Mouse (Mus musculus) heart, postnatal 10 days (tissue): ENCODE data around the gene Gm20696. TPM values are rescaled to one million over a fixed set of nuclear protein-coding genes. Genes with fewer than 3 reads are reported as not detected.

Experiments
- DNase-seq, 2 experiments: peaks; one replicate each; pipeline ENCODE4 v3.0.0; 2021
- intact Hi-C: fragments of 180-260 bp; cut with DNase I; formaldehyde crosslinking; loops from one replicate; pipeline ENCODE4 v1.15.1; 2025
- total RNA-seq, 2 experiments: library from RNA; stranded (reverse); gene quantifications; 2 replicates each; pipeline ENCODE4 v1.2.3; 2021

Gene Gm20696
- total RNA-seq, 2 experiments from 2014 or later = 2.4 to 2.5 TPM

GRCm38 (mm10) chr6:99523109-99523632 lies 143.4 kb downstream of the Gm20696 start:
- intact Hi-C loops = loop anchor here (5.0 kb wide), 7 partner anchors 79 to 566 kb away; no protein-coding TSS in a partner anchor
- DNase-seq = peak; percentile 86 to 88

GRCm38 (mm10) chr6:99522359-99523108 lies 144.1 kb downstream of the Gm20696 start, which contains the start of gene Foxp1:
TSS of gene Foxp1 (minus strand) at chr6:99522721.
- peak; percentile 86 to 88 for DNase-seq
- intact Hi-C loops = loop anchor here (5.0 kb wide), 7 partner anchors 80 to 565 kb away; no protein-coding TSS in a partner anchor

GRCm38 (mm10) chr6:99521641-99522358 lies 144.8 kb downstream of the Gm20696 start:
- DNase-seq = peak; percentile 69 to 72
- intact Hi-C loops = loop anchor here (2.0 to 5.0 kb wide), 8 partner anchors 37 to 564 kb away; no protein-coding TSS in a partner anchor

GRCm38 (mm10) chr6:99521038-99521640 lies 145.5 kb downstream of the Gm20696 start:
- intact Hi-C loops = loop anchor here (2.0 to 5.0 kb wide), 8 partner anchors 36 to 564 kb away; no protein-coding TSS in a partner anchor
- peak; percentile 68 to 75 for DNase-seq

- DNase-seq = no peak
- intact Hi-C loops = loop anchor here (2.0 to 5.0 kb wide), 8 partner anchors 36 to 563 kb away; no protein-coding TSS in a partner anchor
Measured at GRCm38 (mm10) chr6:99520676-99521037, 145.9 kb downstream of the Gm20696 start.

- DNase-seq = peak; percentile 39 to 47
- intact Hi-C loops = loop anchor here (2.0 to 5.0 kb wide), 8 partner anchors 35 to 563 kb away; no protein-coding TSS in a partner anchor
Measured at GRCm38 (mm10) chr6:99519806-99520675, 146.6 kb downstream of the Gm20696 start.

- no peak for DNase-seq
- intact Hi-C loops = no loop called here
Measured at GRCm38 (mm10) chr6:99519052-99519451, 147.5 kb downstream of the Gm20696 start.

GRCm38 (mm10) chr6:99515667-99516199 lies 150.9 kb downstream of the Gm20696 start:
- intact Hi-C loops = no loop called here
- no peak for DNase-seq

GRCm38 (mm10) chr6:99511862-99512261 lies 154.7 kb downstream of the Gm20696 start:
- intact Hi-C loops = no loop called here
- DNase-seq = no peak

GRCm38 (mm10) chr6:99509189-99509592 lies 157.4 kb downstream of the Gm20696 start:
- peak; percentile 54 to 63 for DNase-seq
- intact Hi-C loops = no loop called here

GRCm38 (mm10) chr6:99506816-99507215 lies 159.8 kb downstream of the Gm20696 start:
- intact Hi-C loops = no loop called here
- no peak for DNase-seq

- intact Hi-C loops = no loop called here
- no peak for DNase-seq
Measured at GRCm38 (mm10) chr6:99503741-99504140, 162.9 kb downstream of the Gm20696 start.

GRCm38 (mm10) chr6:99502727-99503126 lies 163.9 kb downstream of the Gm20696 start:
- DNase-seq = no peak

GRCm38 (mm10) chr6:99502314-99502713 lies 164.3 kb downstream of the Gm20696 start:
- intact Hi-C loops = no loop called here
- DNase-seq = no peak

More at GRCm38 (mm10) chr6:99502727-99503126, 163.9 kb downstream of the Gm20696 start:
- intact Hi-C loops = no loop called here

GRCm38 (mm10) chr6:99500570-99501270 lies 165.9 kb downstream of the Gm20696 start:
- intact Hi-C loops = no loop called here
- no peak for DNase-seq

GRCm38 (mm10) chr6:99498082-99498481 lies 168.5 kb downstream of the Gm20696 start:
- no peak for DNase-seq
- intact Hi-C loops = no loop called here

GRCm38 (mm10) chr6:99496114-99496513 lies 170.5 kb downstream of the Gm20696 start:
- DNase-seq = no peak
- intact Hi-C loops = no loop called here

- no peak for DNase-seq
- intact Hi-C loops = no loop called here
Measured at GRCm38 (mm10) chr6:99492937-99493336, 173.7 kb downstream of the Gm20696 start.
